Mouse (Mus musculus) liver, embryonic 11.5 days (tissue): ENCODE measurements around the gene Sec14l1. TPM values are rescaled to one million over a fixed set of nuclear protein-coding genes. Genes with fewer than 3 reads are reported as not detected.

ENCODE experiments used
- ATAC-seq: fragments of 200-750 bp; cut with Nextera tagmentation; replicated peaks from 2 replicates; pipeline ENCODE4 v1.8.0; 2017; ENCODE audit warnings: moderate number of reproducible peaks, mild to moderate bottlenecking, moderate TSS enrichment, moderate library complexity; ENCODE audit not compliant: low FRiP score
- DNase-seq: peaks from one replicate; pipeline ENCODE4 v3.0.0-alpha.2; 2017; ENCODE audit warnings: low spot score
- H3K27ac ChIP-seq: fragments of 300-500 bp; sonication (generic); 2 replicates; pipeline ENCODE4 v1.5.1; 2014; ENCODE audit warnings: mild to moderate bottlenecking, low read depth, low read length, control low read depth
- H3K27me3 ChIP-seq: fragments of 300-500 bp; sonication (generic); replicated peaks from 2 replicates; pipeline ENCODE4 v1.6.1; 2014; ENCODE audit warnings: low read length, mixed read lengths; ENCODE audit not compliant: control insufficient read depth, insufficient read depth
- H3K36me3 ChIP-seq: fragments of 300-500 bp; sonication (generic); 2 replicates; pipeline ENCODE4 v1.6.1; 2014; ENCODE audit warnings: mild to moderate bottlenecking, low read length, moderate library complexity, mixed read lengths; ENCODE audit not compliant: control insufficient read depth, insufficient read depth
- H3K4me1 ChIP-seq: fragments of 300-500 bp; sonication (generic); replicated peaks from 2 replicates; pipeline ENCODE4 v1.6.1; 2014; ENCODE audit warnings: low read length, mixed read lengths; ENCODE audit not compliant: control insufficient read depth, insufficient read depth
- H3K4me2 ChIP-seq: fragments of 300-500 bp; sonication (generic); 2 replicates; pipeline ENCODE4 v1.6.1; 2014; ENCODE audit warnings: mild to moderate bottlenecking, control low read depth, moderate library complexity
- H3K4me3 ChIP-seq: fragments of 300-500 bp; sonication (generic); 2 replicates; pipeline ENCODE4 v1.5.1; 2014; ENCODE audit warnings: low read depth, low read length, control low read depth
- H3K9ac ChIP-seq: fragments of 300-500 bp; sonication (generic); 2 replicates; pipeline ENCODE4 v1.6.1; 2014; ENCODE audit warnings: low read depth, low read length, control low read depth
- H3K9me3 ChIP-seq: fragments of 300-500 bp; sonication (generic); 2 replicates; pipeline ENCODE4 v1.6.1; 2016; ENCODE audit warnings: low read length, inconsistent platforms, mixed read lengths; ENCODE audit not compliant: control insufficient read depth
- WGBS: fragments of 180-500 bp; shearing (Covaris S2); extraction: QIAGEN DNeasy Blood & Tissue Kit; methylation state at CpG from one replicate; pipeline ENCODE4 v1.1.7; 2014; 5-methylcytosine and 5-hydroxymethylcytosine counted together
- polyA plus RNA-seq: library from polyadenylated mRNA; unstranded; fragments of >200 nt; fragmentation: Nextera tagmentation; extraction: Ambion mirVana; gene quantifications from 2 replicates; pipeline ENCODE4 v1.2.1, GENCODE M21; 2014

The Sec14l1 gene
- polyA plus RNA-seq, 1 experiment from 2014 or later = 20.9 TPM

- H3K27ac ChIP-seq = no peak overlapping the region
- WGBS = 81% methylated on average over 20 of the region's 20 CpGs
- H3K4me3 ChIP-seq = no peak overlapping the region
- no peak overlapping the region for H3K9ac ChIP-seq
- H3K9me3 ChIP-seq = no peaks in the 10 kb centered on the region
- DNase-seq = no peak
- no peaks in the 10 kb centered on the region for H3K36me3 ChIP-seq
- no peak for ATAC-seq
- no peaks in the 10 kb centered on the region for H3K4me1 ChIP-seq
- H3K4me2 ChIP-seq = no peak overlapping the region
- H3K27me3 ChIP-seq = no peaks in the 10 kb centered on the region; the same call in 1 of the 2 replicates
Observed at GRCm38 (mm10) chr11:117168278-117169087, 53.5 kb downstream of the Sec14l1 start.

- DNase-seq (no peak), ATAC-seq (no peak)
- Histone ChIP-seq H3K27me3 (no peaks in the 10 kb centered on the region; the same call in 1 of the 2 replicates), H3K9me3 (no peaks in the 10 kb centered on the region), H3K36me3 (no peaks in the 10 kb centered on the region), H3K4me3 (no peak overlapping the region), H3K9ac (no peak overlapping the region), H3K4me1 (no peaks in the 10 kb centered on the region), H3K27ac (no peak overlapping the region), H3K4me2 (no peak overlapping the region)
- WGBS = 88% methylated on average over 11 of the region's 11 CpGs
Observed at GRCm38 (mm10) chr11:117169088-117169635, 54.2 kb downstream of the Sec14l1 start.

GRCm38 (mm10) chr11:117169801-117170565 is 55.0 kb downstream of the Sec14l1 start:
- no peaks in the 10 kb centered on the region for H3K4me1 ChIP-seq
- H3K4me3 ChIP-seq = no peak overlapping the region
- no peak overlapping the region for H3K27ac ChIP-seq
- no peak overlapping the region for H3K9ac ChIP-seq
- H3K27me3 ChIP-seq = no peaks in the 10 kb centered on the region; the same call in 1 of the 2 replicates
- H3K4me2 ChIP-seq = no peak overlapping the region
- WGBS = 91% methylated on average over 19 of the region's 19 CpGs
- no peaks in the 10 kb centered on the region for H3K36me3 ChIP-seq
- no peak for DNase-seq
- no peak for ATAC-seq
- H3K9me3 ChIP-seq = no peaks in the 10 kb centered on the region

- Histone ChIP-seq H3K4me1 (no peaks in the 10 kb centered on the region), H3K4me3 (peak overlapping the region; percentile 14; the same call in 1 of the 2 replicates), H3K4me2 (peak overlapping the region; percentile 40), H3K36me3 (no peaks in the 10 kb centered on the region), H3K27me3 (no peaks in the 10 kb centered on the region; the same call in 1 of the 2 replicates), H3K9me3 (no peaks in the 10 kb centered on the region), H3K27ac (no peak overlapping the region; the same call in 1 of the 2 replicates), H3K9ac (no peak overlapping the region)
- WGBS = 49% methylated on average over 18 of the region's 18 CpGs
- no peak for DNase-seq
- no peak for ATAC-seq
Observed at GRCm38 (mm10) chr11:117174098-117174892, 59.3 kb downstream of the Sec14l1 start.

- no peak overlapping the region for H3K9ac ChIP-seq
- H3K4me2 ChIP-seq = peak overlapping the region; percentile 40
- H3K27ac ChIP-seq = no peak overlapping the region; the same call in 1 of the 2 replicates
- H3K4me3 ChIP-seq = peak overlapping the region; percentile 14
- H3K9me3 ChIP-seq = peaks cover under 1% of the 10 kb centered on the region; the same call in 1 of the 2 replicates
- no peak for ATAC-seq
- 50% methylated on average over 15 of the region's 15 CpGs for WGBS
- H3K4me1 ChIP-seq = no peaks in the 10 kb centered on the region
- no peaks in the 10 kb centered on the region; the same call in 1 of the 2 replicates for H3K27me3 ChIP-seq
- DNase-seq = no peak
- no peaks in the 10 kb centered on the region for H3K36me3 ChIP-seq
Observed at GRCm38 (mm10) chr11:117174924-117175323, 60.0 kb downstream of the Sec14l1 start.

- no peak overlapping the region for H3K4me3 ChIP-seq
- 84% methylated on average over 12 of the region's 12 CpGs for WGBS
- no peak overlapping the region for H3K9ac ChIP-seq
- ATAC-seq (no peak), DNase-seq (no peak)
- peaks cover 4% of the 10 kb centered on the region; the same call in 1 of the 2 replicates for H3K9me3 ChIP-seq
- H3K27ac ChIP-seq = no peak overlapping the region
- H3K27me3 ChIP-seq = no peaks in the 10 kb centered on the region
- H3K4me1 ChIP-seq = no peaks in the 10 kb centered on the region
- peak overlapping the region; percentile 40; the same call in 1 of the 2 replicates for H3K4me2 ChIP-seq
- no peaks in the 10 kb centered on the region for H3K36me3 ChIP-seq
Observed at GRCm38 (mm10) chr11:117175472-117175871, 60.5 kb downstream of the Sec14l1 start.

GRCm38 (mm10) chr11:117176304-117176703 is 61.3 kb downstream of the Sec14l1 start:
- no peak overlapping the region for H3K9ac ChIP-seq
- H3K27me3 ChIP-seq = no peaks in the 10 kb centered on the region
- DNase-seq (no peak), ATAC-seq (peak; percentile 49; the same call in 1 of the 2 replicates)
- H3K4me3 ChIP-seq = no peak overlapping the region
- no peak overlapping the region for H3K4me2 ChIP-seq
- no peak overlapping the region for H3K27ac ChIP-seq
- H3K9me3 ChIP-seq = peaks cover 4% of the 10 kb centered on the region; the same call in 1 of the 2 replicates
- no peaks in the 10 kb centered on the region for H3K4me1 ChIP-seq
- WGBS = 27% methylated on average over 5 of the region's 5 CpGs
- no peaks in the 10 kb centered on the region for H3K36me3 ChIP-seq

GRCm38 (mm10) chr11:117176900-117177299 is 61.9 kb downstream of the Sec14l1 start:
- no peak overlapping the region for H3K27ac ChIP-seq
- H3K4me2 ChIP-seq = no peak overlapping the region
- no peak for DNase-seq
- no peaks in the 10 kb centered on the region for H3K4me1 ChIP-seq
- H3K9ac ChIP-seq = no peak overlapping the region
- H3K27me3 ChIP-seq = no peaks in the 10 kb centered on the region
- WGBS = 66% methylated on average over 5 of the region's 5 CpGs
- H3K36me3 ChIP-seq = no peaks in the 10 kb centered on the region
- peaks cover 8% of the 10 kb centered on the region; the same call in 1 of the 2 replicates for H3K9me3 ChIP-seq
- peak; percentile 24; the same call in 1 of the 2 replicates for ATAC-seq
- no peak overlapping the region for H3K4me3 ChIP-seq
